Mouse (Mus musculus): ENCODE data around the gene Pnpla1.

DNA sequence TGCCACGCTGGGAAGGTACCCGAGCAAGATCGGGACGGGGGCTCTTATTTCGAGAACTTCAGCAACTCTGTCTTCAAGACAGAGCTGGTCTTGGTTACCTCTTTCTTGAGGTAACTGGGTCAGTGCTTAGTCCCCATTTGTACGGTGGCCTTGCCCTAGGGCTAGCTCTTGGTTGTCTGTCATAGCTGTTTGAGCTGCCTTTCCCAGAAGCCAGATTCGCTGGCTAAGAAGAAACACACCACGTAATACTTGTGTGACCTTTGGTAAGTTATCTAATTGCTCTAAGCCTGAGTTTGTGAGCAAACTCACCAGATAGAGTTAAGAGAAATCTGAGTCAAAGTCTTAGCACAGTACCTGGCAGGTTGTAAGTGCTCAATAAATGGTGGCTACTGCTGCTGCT, 49.5 kb upstream of the Pnpla1 start:
- TF ChIP-seq CTCF (IDR thresholded peaks at IDR 0.05; ENCODE audit: borderline replicate concordance, insufficient read depth, low read length) (no peak), POLR2A (IDR thresholded peaks at IDR 0.05; ENCODE audit: low read depth, low read length) (no peak)

Measured in embryonic fibroblast, embryonic 13.5 days (primary cell).